Mouse (Mus musculus) fat pad, adult 2 months (tissue): ENCODE measurements around the gene Gdpd5.

ENCODE experiments used
- DNase-seq: peaks from one replicate; pipeline ENCODE4 v3.0.0-alpha.2; 2011; ENCODE audit warnings: low read depth, low spot score; ENCODE audit errors: extremely low read depth

Gdpd5 gene

DNA sequence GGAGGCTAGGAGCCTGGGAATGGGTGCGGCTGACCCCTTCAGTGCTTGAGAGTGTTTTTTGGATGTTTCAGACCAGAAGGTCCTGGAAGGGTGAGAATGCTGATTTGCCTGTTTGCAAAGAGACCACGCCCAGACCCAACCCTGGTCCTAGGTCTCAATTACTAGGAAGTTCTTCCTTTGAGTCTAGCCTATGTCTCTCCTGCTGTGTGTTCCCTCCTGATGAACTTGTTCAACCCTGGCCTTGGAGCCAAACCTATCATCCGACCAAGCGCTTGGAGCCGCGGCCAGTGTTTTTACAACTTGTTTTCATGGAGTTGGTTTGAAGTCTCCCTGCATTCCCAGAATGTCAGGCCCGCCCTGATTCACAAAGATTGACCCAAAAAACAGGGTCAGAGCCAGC is 22.0 kb downstream of the Gdpd5 start:
- DNase-seq = no peak

GRCm38 (mm10) chr7:99404031-99404735 is 23.0 kb downstream of the Gdpd5 start:
- no peak for DNase-seq

GRCm38 (mm10) chr7:99405386-99406155 is 24.4 kb downstream of the Gdpd5 start:
- DNase-seq = no peak

DNA sequence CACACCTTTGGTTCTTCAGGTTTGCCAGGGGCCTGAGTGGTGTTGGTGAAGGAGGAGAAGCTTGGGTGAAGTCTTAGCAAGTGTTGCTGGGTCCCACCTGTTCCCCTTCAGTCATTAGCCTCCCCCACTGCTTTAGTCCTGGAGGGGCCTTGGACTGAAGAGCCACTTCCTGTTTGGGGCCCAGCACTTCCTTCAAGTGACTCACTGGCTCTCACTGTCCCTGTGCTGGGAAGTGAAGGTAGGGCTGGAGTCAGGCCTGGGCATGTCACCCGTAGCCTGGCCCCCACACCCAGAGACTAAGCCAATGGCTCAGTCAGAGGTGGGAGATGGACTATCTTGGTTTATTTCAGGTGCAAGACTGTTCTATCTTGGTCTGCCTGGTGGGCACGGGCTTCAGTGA is 26.4 kb downstream of the Gdpd5 start:
- DNase-seq = no peak

- DNase-seq = no peak
Observed at GRCm38 (mm10) chr7:99409441-99410222, 28.4 kb downstream of the Gdpd5 start.

- no peak for DNase-seq
Observed at GRCm38 (mm10) chr7:99410315-99410714, 29.1 kb downstream of the Gdpd5 start.

- DNase-seq = no peak
Observed at GRCm38 (mm10) chr7:99411047-99411779, 30.0 kb downstream of the Gdpd5 start.

GRCm38 (mm10) chr7:99415045-99415444 is 33.8 kb downstream of the Gdpd5 start:
- no peak for DNase-seq

GRCm38 (mm10) chr7:99419311-99419710 is 38.1 kb downstream of the Gdpd5 start:
- DNase-seq = no peak

- no peak for DNase-seq
Observed at GRCm38 (mm10) chr7:99421006-99421405, 39.8 kb downstream of the Gdpd5 start.

GRCm38 (mm10) chr7:99424538-99425155 is 43.4 kb downstream of the Gdpd5 start:
- DNase-seq = peak; percentile 18

DNA sequence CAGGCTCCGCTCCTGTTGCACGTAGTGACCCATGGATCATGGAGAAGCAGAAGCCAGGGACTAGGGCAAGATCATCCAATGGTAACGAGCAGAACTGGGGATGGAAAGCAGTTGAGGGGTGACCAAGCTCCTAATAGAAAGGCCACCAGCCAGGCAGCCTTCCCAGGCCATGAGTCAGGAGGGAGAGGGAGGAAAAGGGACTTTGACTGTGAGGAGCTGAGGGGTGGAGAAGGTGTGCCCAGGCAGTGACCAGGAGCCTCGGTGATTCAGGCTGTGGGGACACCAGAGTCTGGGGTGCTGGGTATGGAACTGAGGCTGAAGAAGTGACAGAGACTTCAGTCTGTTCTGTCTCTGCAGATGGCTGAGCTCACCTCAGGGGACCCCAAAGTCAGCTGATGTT is 44.5 kb downstream of the Gdpd5 start:
- no peak for DNase-seq

GRCm38 (mm10) chr7:99427031-99427430 is 45.8 kb downstream of the Gdpd5 start:
- DNase-seq = no peak

DNA sequence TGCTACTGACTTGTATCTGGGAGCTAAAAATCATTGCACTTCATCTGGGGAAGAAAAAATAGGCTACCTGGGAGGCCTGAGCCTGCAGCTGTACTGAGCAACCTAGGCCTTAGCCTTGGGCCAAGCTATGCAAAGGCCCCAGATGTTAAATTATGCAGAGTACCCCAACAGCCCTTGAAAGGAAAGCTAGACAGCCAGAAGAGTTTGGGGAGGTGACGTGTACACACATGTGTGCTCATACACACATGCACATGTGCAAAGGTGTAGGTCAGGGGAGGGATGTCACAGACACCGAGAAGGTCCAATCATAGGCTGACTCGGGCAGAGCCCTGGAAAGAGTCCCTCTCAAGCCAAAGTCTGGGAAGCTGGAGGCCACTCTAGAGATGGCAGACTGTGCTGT is 46.8 kb downstream of the Gdpd5 start:
- DNase-seq = no peak

GRCm38 (mm10) chr7:99428836-99429235 is 47.6 kb downstream of the Gdpd5 start:
- DNase-seq = no peak

- no peak for DNase-seq
Observed at GRCm38 (mm10) chr7:99429786-99430185, 48.6 kb downstream of the Gdpd5 start.

DNA sequence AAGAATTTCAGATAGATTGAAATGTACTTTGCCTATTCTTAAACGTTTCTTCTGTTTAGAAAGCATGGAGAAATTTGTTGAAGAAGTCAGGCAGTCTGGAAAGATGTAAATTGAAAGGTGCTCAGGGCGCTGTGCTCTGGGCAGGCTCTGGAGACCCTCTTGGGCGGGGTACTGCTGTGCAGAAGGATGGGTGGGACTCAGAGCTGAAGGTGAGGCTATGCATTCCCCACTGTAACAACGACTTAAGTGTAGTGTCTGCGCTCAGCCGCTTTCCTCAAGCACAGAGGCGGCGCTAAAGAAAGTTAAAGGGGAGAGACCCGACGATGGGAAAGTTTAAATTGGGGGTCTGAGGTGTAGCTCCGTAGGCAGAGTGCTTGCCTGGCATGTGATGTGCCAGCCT is 49.0 kb downstream of the Gdpd5 start:
- DNase-seq = no peak

GRCm38 (mm10) chr7:99432248-99432647 is 51.0 kb downstream of the Gdpd5 start:
- no peak for DNase-seq

GRCm38 (mm10) chr7:99432863-99433262 is 51.6 kb downstream of the Gdpd5 start:
- no peak for DNase-seq

- DNase-seq = no peak
Observed at GRCm38 (mm10) chr7:99434672-99435250, 53.5 kb downstream of the Gdpd5 start.
